Mouse (Mus musculus): ENCODE results near the gene Fkbp3.
"Not testable (repeated sequence)": the region's sequence is repeated elsewhere in the genome, so short reads cannot be mapped to it uniquely, and the experiment has no call there.

Gene Fkbp3

GRCm38 (mm10) chr12:65073611-65074178, at the start of gene Fkbp3:
TSS of gene Fkbp3 (minus strand) at chr12:65074007.
- DNase-seq (ENCODE audit: low read depth, low spot score) = peak; percentile 98

GRCm38 (mm10) chr12:65119451-65119850, 45.6 kb upstream of the Fkbp3 start:
- no peak for DNase-seq (ENCODE audit: low read depth, low spot score)

GRCm38 (mm10) chr12:65118968-65119367, 45.2 kb upstream of the Fkbp3 start:
- no peak for DNase-seq (ENCODE audit: low read depth, low spot score)

DNA sequence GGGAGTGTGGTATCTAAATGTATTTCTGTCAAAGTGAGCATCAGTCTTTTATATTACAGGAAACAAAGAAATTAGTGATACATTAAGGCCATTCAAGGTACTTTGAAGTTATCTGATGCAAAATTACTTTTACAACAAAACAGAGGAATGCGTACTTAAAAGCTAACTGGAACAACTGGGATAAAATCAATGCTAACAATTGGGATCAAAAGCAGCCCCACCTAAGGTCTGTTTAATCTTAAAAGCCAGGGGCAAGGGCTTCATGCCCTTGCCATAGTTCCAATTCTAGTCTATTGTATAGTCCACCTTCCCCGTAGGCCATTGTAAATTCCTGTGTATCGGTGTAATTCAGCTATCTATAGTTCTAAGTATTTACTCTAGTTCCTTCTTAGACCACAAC, 41.2 kb upstream of the Fkbp3 start:
- not testable (repeated sequence) for DNase-seq (ENCODE audit: low read depth, low spot score)

DNA sequence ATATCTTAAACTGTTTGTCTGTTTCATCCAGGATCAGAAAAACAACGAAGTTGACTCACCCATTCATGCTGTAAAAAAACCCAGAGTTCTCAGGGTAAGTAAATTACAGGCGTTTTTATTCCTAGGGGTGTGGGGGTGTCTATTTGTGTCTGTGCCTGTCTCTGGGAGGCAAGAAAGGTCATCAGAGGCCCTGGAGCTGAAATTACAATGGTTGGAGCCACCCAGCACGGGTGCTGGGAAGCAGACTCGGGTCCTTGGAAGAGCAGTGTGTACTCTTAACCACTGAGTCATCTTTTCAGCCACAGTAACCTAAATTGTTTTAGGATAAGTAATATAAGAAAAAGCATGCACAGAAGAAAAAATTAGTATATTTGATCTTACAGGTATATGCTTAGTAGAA, 40.1 kb upstream of the Fkbp3 start:
- no peak for DNase-seq (ENCODE audit: low read depth, low spot score)

- no peak for DNase-seq (ENCODE audit: low read depth, low spot score)
Measured at GRCm38 (mm10) chr12:65112811-65113210, 39.0 kb upstream of the Fkbp3 start.

- no peak for DNase-seq (ENCODE audit: low read depth, low spot score)
Measured at GRCm38 (mm10) chr12:65111503-65111902, 37.7 kb upstream of the Fkbp3 start.

GRCm38 (mm10) chr12:65108746-65109145, 34.9 kb upstream of the Fkbp3 start:
- no peak for DNase-seq (ENCODE audit: low read depth, low spot score)

DNA sequence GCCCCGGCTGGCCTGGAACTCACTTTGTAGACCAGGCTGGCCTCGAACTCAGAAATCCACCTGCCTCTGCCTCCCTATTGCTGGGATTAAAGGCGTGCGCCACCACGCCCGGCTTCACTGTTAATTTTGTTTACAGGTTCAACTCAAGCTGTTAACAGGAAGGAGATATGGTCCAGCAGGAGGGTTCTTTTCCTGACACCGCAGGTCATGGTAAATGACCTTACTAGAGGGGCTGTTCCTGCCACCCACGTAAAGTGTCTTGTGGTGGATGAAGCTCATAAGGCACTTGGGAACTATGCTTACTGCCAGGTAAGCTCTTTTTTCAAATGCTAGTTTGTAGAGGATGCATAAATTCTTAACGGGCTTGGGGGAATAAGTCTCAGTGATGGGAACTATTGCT, 3.1 kb upstream of the Fkbp3 start:
- peak; percentile 36 for DNase-seq (ENCODE audit: low read depth, low spot score)

GRCm38 (mm10) chr12:65075733-65076310, 2.0 kb upstream of the Fkbp3 start:
- DNase-seq (ENCODE audit: low read depth, low spot score) = no peak

DNA sequence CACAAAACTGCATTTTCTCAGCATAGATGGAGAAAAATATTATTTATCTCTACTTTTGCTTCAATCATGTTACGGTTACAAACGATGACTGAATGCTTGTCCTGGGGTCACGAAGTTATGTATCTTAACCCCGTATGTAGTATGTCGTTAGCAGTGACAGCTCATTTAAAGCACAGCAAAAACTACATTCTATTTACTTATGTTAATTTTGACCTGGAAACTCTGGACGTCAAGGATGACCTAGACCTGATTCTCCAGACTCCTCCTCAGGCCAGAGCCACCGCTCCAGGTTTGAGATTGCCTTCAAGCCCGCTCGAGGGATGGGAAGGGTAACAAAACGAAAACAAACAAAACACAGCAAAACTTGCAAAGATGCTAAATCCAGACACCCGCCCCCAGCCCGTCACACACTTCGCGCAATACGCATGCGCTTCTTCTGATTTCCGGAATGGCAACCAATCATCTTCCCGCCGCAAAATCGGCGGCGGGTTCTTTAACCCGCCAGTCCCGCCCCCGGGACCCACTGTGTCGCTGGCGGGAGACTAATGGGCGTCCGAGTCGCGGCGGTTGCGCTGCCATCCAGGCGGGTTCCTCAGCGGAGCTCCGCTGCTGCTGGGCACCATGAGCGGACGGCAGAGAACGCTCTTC, 1.4 kb upstream of the Fkbp3 start, which contains the start of gene Fancm:
Fancm (plus strand) TSS at position 519 of the 648 bp plus-strand sequence.
- peak; percentile 95 for DNase-seq (ENCODE audit: low read depth, low spot score)

GRCm38 (mm10) chr12:65074651-65075050, 844 bp upstream of the Fkbp3 start:
- DNase-seq (ENCODE audit: low read depth, low spot score) = peak; percentile 48

GRCm38 (mm10) chr12:65072911-65073610, 746 bp downstream of the Fkbp3 start:
- no peak for DNase-seq (ENCODE audit: low read depth, low spot score)

DNA sequence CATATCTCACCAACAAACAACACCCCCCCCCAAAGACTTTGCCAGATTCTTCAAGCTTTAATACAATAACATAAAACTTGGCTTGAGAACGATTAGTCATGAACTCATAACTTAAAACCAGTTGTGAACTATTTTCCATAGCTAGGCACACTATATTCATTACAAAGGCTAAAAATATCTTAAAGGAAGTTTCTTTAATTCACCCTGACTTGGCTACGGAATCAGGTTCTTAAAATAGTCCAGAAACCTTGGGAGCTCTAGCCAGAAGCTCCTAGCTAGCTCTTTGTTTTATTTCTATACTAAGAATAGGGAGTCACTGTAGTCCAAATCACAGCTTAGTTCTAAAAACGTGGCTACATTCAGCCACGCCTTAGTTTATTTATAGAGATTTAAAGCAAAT, 5.4 kb downstream of the Fkbp3 start:
- no peak for DNase-seq (ENCODE audit: low read depth, low spot score)

DNA sequence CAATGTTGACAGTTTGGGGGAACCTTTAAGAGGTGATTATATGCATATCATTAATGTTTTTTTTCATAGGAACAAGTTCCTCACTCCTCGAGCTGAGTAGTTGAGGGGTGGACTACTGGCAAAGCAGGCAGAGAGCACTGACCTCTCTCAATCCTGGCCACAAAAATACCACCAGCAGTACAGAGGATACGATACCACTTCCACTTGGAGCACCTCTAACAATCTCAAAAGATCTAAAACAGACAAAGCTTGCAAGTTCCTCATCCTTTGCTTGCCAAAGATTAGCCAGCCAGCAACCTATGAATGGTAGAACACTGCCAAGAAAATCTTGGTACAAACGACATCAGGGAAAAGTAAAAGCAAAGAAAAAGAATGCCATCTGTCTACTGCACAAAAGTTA, 7.6 kb downstream of the Fkbp3 start:
- no peak for DNase-seq (ENCODE audit: low read depth, low spot score)

DNA sequence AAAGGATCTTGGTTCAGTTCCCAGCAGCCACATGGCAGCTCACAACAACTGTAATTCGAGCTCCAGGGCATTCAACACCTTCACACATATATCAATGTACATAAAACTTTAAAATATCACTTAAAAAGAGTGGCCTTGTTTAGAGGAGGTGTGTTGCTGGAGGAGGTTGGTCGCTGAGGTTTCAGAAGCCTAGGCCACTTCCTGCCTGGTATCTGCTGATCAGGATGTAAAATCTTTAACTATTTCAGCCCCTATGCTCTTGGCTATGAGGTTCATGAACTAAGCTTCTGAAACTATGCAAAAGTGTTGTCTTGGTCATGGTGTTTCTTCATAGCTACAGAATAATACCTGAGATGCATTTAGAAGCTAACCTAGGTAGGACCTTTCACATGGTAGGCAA, 8.6 kb downstream of the Fkbp3 start:
- no peak for DNase-seq (ENCODE audit: low read depth, low spot score)

- DNase-seq (ENCODE audit: low read depth, low spot score) = no peak
Measured at GRCm38 (mm10) chr12:65061082-65061481, 12.7 kb downstream of the Fkbp3 start.

- no peak for DNase-seq (ENCODE audit: low read depth, low spot score)
Measured at GRCm38 (mm10) chr12:65058203-65058602, 15.6 kb downstream of the Fkbp3 start.

DNA sequence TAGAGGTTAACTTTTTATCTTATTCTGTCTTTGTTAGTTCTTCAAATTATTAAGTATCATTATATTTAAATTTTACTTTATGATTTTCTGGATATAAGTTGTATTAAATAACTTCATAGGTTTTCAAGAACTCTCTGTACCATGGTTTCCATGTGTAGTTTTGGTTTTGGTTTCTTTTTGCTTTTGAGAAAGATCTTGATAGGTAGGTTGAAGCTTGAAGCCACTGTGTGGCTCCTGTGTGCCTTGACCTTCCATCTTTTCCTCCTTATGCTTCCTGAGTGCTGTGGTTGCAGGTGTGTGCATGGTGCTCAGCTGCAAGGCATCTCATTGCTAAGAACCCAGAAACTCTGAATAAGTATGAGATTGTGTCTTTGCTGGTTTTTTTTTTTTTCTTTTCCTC, 25.0 kb downstream of the Fkbp3 start:
- no peak for DNase-seq (ENCODE audit: low read depth, low spot score)

GRCm38 (mm10) chr12:65037546-65037937, 36.3 kb downstream of the Fkbp3 start:
- DNase-seq (ENCODE audit: low read depth, low spot score) = no peak

GRCm38 (mm10) chr12:65036892-65037545, 36.8 kb downstream of the Fkbp3 start:
- DNase-seq (ENCODE audit: low read depth, low spot score) = peak; percentile 47
